Mouse (Mus musculus) ES-Bruce4 (cell line): ENCODE data around the gene Zbtb8b.

Source experiments
- CTCF ChIP-seq: IDR thresholded peaks from one replicate; pipeline ENCODE4 v1.8.1; 2011; ENCODE audit warnings: low read depth, low read length
- POLR2A ChIP-seq: IDR thresholded peaks from one replicate; pipeline ENCODE4 v1.8.1; 2011; ENCODE audit warnings: low read length; ENCODE audit not compliant: insufficient read depth

GRCm38 (mm10) chr4:129377601-129378390, 62.9 kb downstream of the Zbtb8b start, which contains the start of gene Zbtb8a:
- TF ChIP-seq CTCF (no peak), POLR2A (no peak)
